Mouse (Mus musculus) MEL (cell line): ENCODE measurements around the gene a. TPM values are rescaled to one million over a fixed set of nuclear protein-coding genes. Genes with fewer than 3 reads are reported as not detected.

Experiments used
- DNase-seq: peaks from one replicate; pipeline ENCODE4 v3.0.0; 2011; ENCODE audit warnings: low read depth, low spot score
- H3K27ac ChIP-seq: 2 replicates; pipeline ENCODE4 v1.5.1; 2012; ENCODE audit warnings: low read depth, mild to moderate bottlenecking, control low read depth, low read length, moderate library complexity; ENCODE audit not compliant: control insufficient read depth
- H3K27me3 ChIP-seq, 2 experiments: fragments of 150-350 bp in 1 of 2; sonication (generic) in 1 of 2; 2 replicates each; pipeline ENCODE4 v1.6.1; 2012; ENCODE audit warnings: low read length in 2 of 2, mild to moderate bottlenecking in 2 of 2, improper control_type of control experiment in 1 of 2, moderate library complexity in 1 of 2; ENCODE audit not compliant: insufficient read depth in 2 of 2, control insufficient read depth in 1 of 2
- H3K36me3 ChIP-seq, 2 experiments: 2 replicates each; pipeline ENCODE4 v1.6.1; 2012 to 2014; ENCODE audit warnings: low read length in 2 of 2, improper control_type of control experiment in 1 of 2, inconsistent platforms in 1 of 2, mild to moderate bottlenecking in 1 of 2; ENCODE audit not compliant: insufficient read depth in 2 of 2, control insufficient read depth in 1 of 2
- H3K4me1 ChIP-seq, 2 experiments: fragments of 150-350 bp in 1 of 2; sonication (generic) in 1 of 2; 2 replicates each; pipeline ENCODE4 v1.6.1; 2012; ENCODE audit warnings: low read length in 2 of 2, improper control_type of control experiment in 1 of 2, mild to moderate bottlenecking in 1 of 2; ENCODE audit not compliant: insufficient read depth in 2 of 2, control insufficient read depth in 1 of 2
- H3K4me3 ChIP-seq, 2 experiments: fragments of 150-350 bp in 1 of 2; sonication (generic) in 1 of 2; 2 replicates each; pipeline ENCODE4 v1.5.1; 2012; ENCODE audit warnings: low read depth in 2 of 2, low read length in 2 of 2, mild to moderate bottlenecking in 2 of 2, moderate library complexity in 2 of 2, control low read depth in 1 of 2, improper control_type of control experiment in 1 of 2; ENCODE audit not compliant: control insufficient read depth in 1 of 2, insufficient read depth in 1 of 2
- H3K79me2 ChIP-seq: 2 replicates; pipeline ENCODE4 v1.6.1; 2012; ENCODE audit warnings: mild to moderate bottlenecking, low read length, moderate library complexity; ENCODE audit not compliant: control insufficient read depth, poor library complexity, insufficient read depth
- H3K9ac ChIP-seq: 2 replicates; pipeline ENCODE4 v1.6.1; 2012; ENCODE audit warnings: low read depth, mild to moderate bottlenecking, control low read depth, low read length, moderate library complexity; ENCODE audit not compliant: control insufficient read depth, poor library complexity, severe bottlenecking
- H3K9me3 ChIP-seq: fragments of 150-350 bp; sonication (generic); replicated peaks from 2 replicates; pipeline ENCODE4 v1.6.1; 2012; ENCODE audit warnings: mild to moderate bottlenecking, low read length, improper control_type of control experiment, moderate library complexity; ENCODE audit not compliant: insufficient read depth
- CTCF ChIP-seq, 3 experiments: IDR thresholded peaks in 2 of 3; conservative IDR thresholded peaks in 1 of 3; 2 replicates each; pipeline ENCODE4 v1.5.1; 2011 to 2012; ENCODE audit warnings: low read length in 3 of 3, low read depth in 2 of 3, mild to moderate bottlenecking in 2 of 3, improper control_type of control experiment in 1 of 3, inconsistent platforms in 1 of 3, mixed read lengths in 1 of 3, moderate library complexity in 1 of 3; ENCODE audit not compliant: control insufficient read depth in 1 of 3, insufficient read depth in 1 of 3, poor library complexity in 1 of 3, severe bottlenecking in 1 of 3
- ELF1 ChIP-seq: IDR thresholded peaks from 2 replicates; pipeline ENCODE4 v1.6.1; 2014; ENCODE audit warnings: low read depth, mild to moderate bottlenecking, inconsistent platforms, low read length, improper control_type of control experiment, moderate library complexity
- GABPA ChIP-seq: IDR thresholded peaks from 2 replicates; pipeline ENCODE4 v1.6.1; 2012; ENCODE audit warnings: low read depth, mild to moderate bottlenecking, inconsistent platforms, low read length, improper control_type of control experiment, moderate library complexity
- HCFC1 ChIP-seq: IDR thresholded peaks from 2 replicates; pipeline ENCODE4 v1.6.1; 2012; ENCODE audit warnings: low read depth, mild to moderate bottlenecking, inconsistent platforms, low read length, improper control_type of control experiment, moderate library complexity
- KAT2A ChIP-seq: conservative IDR thresholded peaks from 2 replicates; pipeline ENCODE4 v1.6.1; 2012; ENCODE audit warnings: low read depth, low read length, improper control_type of control experiment, inconsistent platforms
- MAFK ChIP-seq: IDR thresholded peaks from 2 replicates; pipeline ENCODE4 v1.6.1; 2011; ENCODE audit warnings: low read depth, mild to moderate bottlenecking, low read length, improper control_type of control experiment, borderline replicate concordance
- MAX ChIP-seq: IDR thresholded peaks from 2 replicates; pipeline ENCODE4 v1.6.1; 2011; ENCODE audit warnings: low read length, improper control_type of control experiment
- MAZ ChIP-seq: IDR thresholded peaks from 2 replicates; pipeline ENCODE4 v1.6.1; 2012; ENCODE audit warnings: low read depth, mild to moderate bottlenecking, inconsistent platforms, low read length, improper control_type of control experiment
- MXI1 ChIP-seq: IDR thresholded peaks from 2 replicates; pipeline ENCODE4 v1.6.1; 2011; ENCODE audit warnings: mild to moderate bottlenecking, low read depth, low read length, improper control_type of control experiment
- MYB ChIP-seq: IDR thresholded peaks from 2 replicates; pipeline ENCODE4 v1.6.1; 2011; ENCODE audit warnings: mild to moderate bottlenecking, low read depth, low read length, improper control_type of control experiment
- POLR2A ChIP-seq, 2 experiments: IDR thresholded peaks; 2 replicates each; pipeline ENCODE4 v1.6.1; 2011 to 2012; ENCODE audit warnings: low read length in 2 of 2, mild to moderate bottlenecking in 2 of 2, control low read depth in 1 of 2, improper control_type of control experiment in 1 of 2, low read depth in 1 of 2, moderate library complexity in 1 of 2; ENCODE audit not compliant: control insufficient read depth in 1 of 2, insufficient read depth in 1 of 2, poor library complexity in 1 of 2
- RAD21 ChIP-seq: IDR thresholded peaks from 2 replicates; pipeline ENCODE4 v1.6.1; 2011; ENCODE audit warnings: mild to moderate bottlenecking, low read depth, low read length, improper control_type of control experiment
- SIN3A ChIP-seq: IDR thresholded peaks from 2 replicates; pipeline ENCODE4 v1.6.1; 2012; ENCODE audit warnings: low read length, improper control_type of control experiment, inconsistent platforms
- SMC3 ChIP-seq: IDR thresholded peaks from 2 replicates; pipeline ENCODE4 v1.6.1; 2011; ENCODE audit warnings: low read depth, low read length, improper control_type of control experiment
- ZC3H11A ChIP-seq: IDR thresholded peaks from 2 replicates; pipeline ENCODE4 v1.6.1; 2012; ENCODE audit warnings: low read depth, mild to moderate bottlenecking, inconsistent platforms, low read length, improper control_type of control experiment
- ZNF384 ChIP-seq: IDR thresholded peaks from 2 replicates; pipeline ENCODE4 v1.6.1; 2012; ENCODE audit warnings: low read depth, mild to moderate bottlenecking, inconsistent platforms, low read length, improper control_type of control experiment
- polyA plus RNA-seq, 2 experiments: library from polyadenylated mRNA; stranded (reverse) in 1 of 2; unstranded in 1 of 2; fragments of >175 nt in 1 of 2; fragments of >200 nt in 1 of 2; gene quantifications; 2 replicates each; pipeline versions ENCODE4 v1.2.1 to v1.2.4; 2012; ENCODE audit warnings: low replicate concordance in 2 of 2, low read depth in 1 of 2; ENCODE audit not compliant: insufficient read length in 2 of 2, insufficient read depth in 1 of 2, missing spikeins in 1 of 2
- total RNA-seq: library from RNA; depleted of rRNA; stranded (reverse); fragments of 300-350 nt; gene quantifications from 2 replicates; pipeline ENCODE4 v1.2.3, GENCODE M21; 2012

The a gene
- total and polyA plus RNA-seq, 3 experiments, result not detected

- Histone ChIP-seq H3K4me1 (peaks cover 3 to 4% of the 10 kb centered on the region in 2 experiments; a peak in 3 of 4 replicates), H3K9me3 (no peaks in the 10 kb centered on the region), H3K27me3 (no peaks in the 10 kb centered on the region), H3K4me3 (no peak overlapping the region), H3K9ac (no peak overlapping the region), H3K27ac (no peak overlapping the region), H3K79me2 (no peaks in the 10 kb centered on the region), H3K36me3 (peaks cover 0 to 3% of the 10 kb centered on the region in 2 experiments; a peak in 2 of 4 replicates)
- DNase-seq, result peak; percentile 77
- TF ChIP-seq ELF1 (peak; percentile 24; the same call in 1 of the 2 replicates), HCFC1 (0 out of 2 replicates have a peak, but pooled peaks have one; percentile 18), ZNF384 (0 out of 2 replicates have a peak, but pooled peaks have one; percentile 31), RAD21 (peak; percentile 98), CTCF (IDR thresholded peaks at IDR 0.05 in 2 of 3, conservative IDR thresholded peaks at IDR 0.05 in 1 of 3; ENCODE audit: control insufficient read depth in 1 of 3, insufficient read depth in 1 of 3, low read depth in 2 of 3, low read length in 3 of 3, poor library complexity in 1 of 3, severe bottlenecking in 1 of 3) (peak in 2 of 3 experiments; percentile 62 to 94), SIN3A (peak; percentile 47; the same call in 1 of the 2 replicates), SMC3 (peak; percentile 92), MAZ (peak; percentile 40; the same call in 1 of the 2 replicates), ZC3H11A (peak; percentile 95), KAT2A (no peak), MAX (no peak), MAFK (no peak)
Observed at GRCm38 (mm10) chr2:155082121-155082803, 291.1 kb downstream of the a start.

GRCm38 (mm10) chr2:155084546-155084945 lies 293.3 kb downstream of the a start:
- TF ChIP-seq KAT2A (no peak), RAD21 (no peak), HCFC1 (no peak), MYB (no peak)
- peaks cover 6 to 18% of the 10 kb centered on the region in 2 experiments for H3K4me1 ChIP-seq
- no peak overlapping the region for H3K27ac ChIP-seq
- no peak overlapping the region for H3K4me3 ChIP-seq
- H3K36me3 ChIP-seq, result peaks cover 0 to 13% of the 10 kb centered on the region in 2 experiments; a peak in 2 of 4 replicates
- no peak overlapping the region for H3K9ac ChIP-seq
- H3K79me2 ChIP-seq, result no peaks in the 10 kb centered on the region
- DNase-seq, result no peak
- H3K9me3 ChIP-seq, result no peaks in the 10 kb centered on the region
- no peaks in the 10 kb centered on the region for H3K27me3 ChIP-seq

- Histone ChIP-seq H3K4me1 (peaks cover 6 to 18% of the 10 kb centered on the region in 2 experiments), H3K27me3 (no peaks in the 10 kb centered on the region), H3K27ac (no peak overlapping the region), H3K36me3 (peaks cover 0 to 14% of the 10 kb centered on the region in 2 experiments; a peak in 2 of 4 replicates), H3K9ac (no peak overlapping the region), H3K9me3 (no peaks in the 10 kb centered on the region), H3K79me2 (no peaks in the 10 kb centered on the region), H3K4me3 (no peak overlapping the region)
- TF ChIP-seq POLR2A (IDR thresholded peaks at IDR 0.05; ENCODE audit: control insufficient read depth in 1 of 2, insufficient read depth in 1 of 2, low read depth in 1 of 2, low read length in 2 of 2, poor library complexity in 1 of 2), result no peak
- no peak for TF ChIP-seq GABPA
- no peak for TF ChIP-seq MXI1
- no peak for TF ChIP-seq ELF1
- no peak for TF ChIP-seq CTCF (IDR thresholded peaks at IDR 0.05 in 2 of 3, conservative IDR thresholded peaks at IDR 0.05 in 1 of 3; ENCODE audit: control insufficient read depth in 1 of 3, insufficient read depth in 1 of 3, low read depth in 2 of 3, low read length in 3 of 3, poor library complexity in 1 of 3, severe bottlenecking in 1 of 3)
- TF ChIP-seq ZC3H11A, result no peak
- no peak for DNase-seq
Observed at GRCm38 (mm10) chr2:155086328-155086727, 295.1 kb downstream of the a start.
